Mouse (Mus musculus) spleen, postnatal 36 days (tissue): ENCODE results near the gene Gm8453.
"Not testable (repeated sequence)": the region's sequence is repeated elsewhere in the genome, so short reads cannot be mapped to it uniquely, and the experiment has no call there.

ENCODE experiments used
- DNase-seq, 2 experiments: peaks; one replicate each; pipeline ENCODE4 v3.0.0; 2022; ENCODE audit warnings: low spot score in 2 of 2, mixed read lengths in 1 of 2

Gm8453 gene

DNA sequence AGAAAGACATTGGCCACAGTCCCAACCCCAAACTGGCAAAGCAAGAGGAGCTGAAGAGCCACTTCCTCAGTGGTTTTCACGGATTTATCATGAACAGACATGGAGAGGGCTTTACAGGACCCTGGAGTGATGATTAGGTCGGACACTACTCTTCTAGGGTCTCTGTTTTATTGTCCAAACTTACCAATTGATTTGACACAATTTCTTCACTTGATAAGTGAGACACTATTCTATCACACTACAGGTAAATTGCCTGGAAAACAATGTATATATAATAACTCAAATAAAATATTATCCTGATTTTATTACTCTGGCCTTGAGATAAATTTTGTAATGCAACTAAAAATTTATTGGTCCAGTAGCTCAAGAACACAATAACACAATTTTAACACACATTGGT is at the start of gene Gm8453:
Gene Gm8453, minus strand, starts transcription at position 101 of the 400 bp plus-strand sequence.
- DNase-seq, result not testable (repeated sequence)

DNA sequence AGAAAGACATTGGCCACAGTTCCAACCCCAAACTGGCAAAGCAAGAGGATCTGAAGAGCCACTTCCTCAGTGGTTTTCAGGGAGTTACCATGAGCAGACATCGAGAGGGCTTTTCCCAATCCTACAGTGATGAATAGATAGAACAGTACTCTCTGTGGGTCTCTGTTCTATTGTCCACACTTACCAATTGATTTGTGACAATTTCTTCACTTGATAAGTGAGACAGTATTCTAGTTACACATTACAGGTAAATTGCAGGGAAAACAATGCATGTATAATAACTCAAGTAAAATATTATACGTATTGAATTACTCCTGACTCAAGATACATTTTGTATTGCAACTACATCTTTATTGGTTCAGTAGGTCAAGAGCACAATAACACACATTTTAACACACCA is 28.1 kb downstream of the Gm8453 start, which contains the start of gene Gm8653:
Gene Gm8653, minus strand, starts transcription at position 101 of the 400 bp plus-strand sequence.
- DNase-seq, result not testable (repeated sequence)

DNA sequence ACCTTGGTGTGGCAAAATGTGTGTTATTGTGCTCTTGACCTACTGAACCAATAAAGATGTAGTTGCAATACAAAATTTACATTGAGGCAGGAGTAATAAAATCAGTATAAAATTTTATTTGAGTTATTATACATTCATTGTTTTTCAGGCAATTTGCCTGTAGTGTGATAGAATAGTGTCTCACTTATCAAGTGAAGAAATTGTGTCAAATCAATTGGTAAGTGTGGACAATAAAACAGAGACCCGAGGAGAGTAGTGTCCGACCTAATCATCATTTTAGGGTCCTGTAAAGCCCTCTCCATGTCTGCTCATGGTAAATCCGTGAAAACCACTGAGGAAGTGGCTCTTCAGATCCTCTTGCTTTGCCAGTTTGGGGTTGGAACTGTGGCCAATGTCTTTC is 40.2 kb downstream of the Gm8453 start, which contains the start of gene Vmn1r143:
Gene Vmn1r143, plus strand, starts transcription at position 301 of the 400 bp plus-strand sequence.
- not testable (repeated sequence) for DNase-seq
